Mouse (Mus musculus): ENCODE data around the gene Ttl. TPM values are rescaled to one million over a fixed set of nuclear protein-coding genes. Genes with fewer than 3 reads are reported as not detected.

Ttl gene
- 7.3 and 8.9 TPM in 2 replicates for polyA plus RNA-seq (2015; fragmentation: Nextera tagmentation; extraction: Ambion mirVana)

DNA sequence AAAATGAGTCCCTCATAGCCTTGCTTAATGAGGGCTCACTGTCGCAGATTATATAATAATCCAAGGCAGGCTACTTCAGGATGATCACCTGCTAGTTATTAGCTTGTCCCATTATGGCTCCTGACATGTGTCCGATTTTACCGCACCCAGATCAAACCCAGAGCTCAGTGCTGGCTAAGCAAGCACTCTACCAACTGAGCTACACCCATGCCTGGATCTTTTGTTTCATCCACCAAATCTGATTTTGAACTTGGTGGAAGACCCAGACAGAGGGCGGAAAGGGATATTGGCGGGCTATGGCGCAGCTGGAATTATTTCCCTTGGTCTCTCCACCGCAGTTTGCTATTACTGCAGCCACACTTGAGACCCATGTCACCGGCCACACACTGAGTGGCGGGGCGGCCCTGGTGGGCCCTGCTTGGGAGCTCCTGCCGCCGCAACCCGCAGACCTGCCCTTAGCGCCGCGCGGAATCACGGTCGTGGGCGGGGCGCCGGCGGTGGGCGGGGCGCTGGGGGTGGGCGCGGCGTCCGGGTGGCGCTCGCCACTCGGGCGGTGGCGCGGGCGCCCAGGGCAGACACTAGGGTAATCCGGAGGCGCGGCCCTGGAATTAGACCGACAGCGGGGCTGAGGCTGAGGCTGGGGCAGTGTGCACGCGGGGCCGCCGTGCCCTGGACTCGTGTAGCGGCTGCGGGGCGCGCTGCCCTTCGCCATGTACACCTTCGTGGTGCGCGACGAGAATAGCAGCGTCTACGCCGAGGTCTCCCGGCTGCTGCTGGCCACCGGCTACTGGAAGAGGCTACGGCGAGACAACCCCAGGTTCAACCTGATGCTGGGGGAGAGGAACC is at the start of gene Ttl:
Ttl (plus strand) TSS at position 506 of the 846 bp plus-strand sequence.

DNA sequence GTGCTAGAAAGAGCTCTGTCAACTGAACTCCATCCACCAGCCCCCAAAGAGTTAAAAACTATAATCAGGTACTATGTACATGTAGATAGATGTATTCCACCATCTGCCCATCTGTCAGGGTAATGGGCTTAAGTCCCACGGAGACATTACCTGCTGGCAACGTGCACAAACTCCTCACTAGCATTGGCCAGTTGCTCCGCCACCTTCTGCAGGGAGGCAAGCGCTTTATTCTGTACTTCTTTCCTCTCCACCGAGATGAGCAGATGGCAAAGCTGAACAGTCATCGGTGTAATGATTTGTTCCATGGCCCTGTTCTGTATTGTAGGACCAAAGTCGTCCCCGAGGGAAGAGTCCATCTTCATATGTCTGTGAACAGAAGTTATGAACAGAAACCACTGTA is 17.9 kb upstream of the Ttl start, which contains the start of gene Vinac1:
Vinac1 (minus strand) TSS at position 362 of the 400 bp plus-strand sequence.

GRCm38 (mm10) chr2:129100784-129101310 is 35.1 kb downstream of the Ttl start, which contains the start of gene Polr1b:
Gene Polr1b, plus strand, starts transcription at chr2:129100995.

GRCm38 (mm10) chr2:129129412-129129929 is 63.7 kb downstream of the Ttl start, which contains the start of gene Chchd5:
Gene Chchd5, plus strand, starts transcription at chr2:129129700.

Other genes starting within 250 kb of the Ttl start
- gene Tmem87b, start 247.8 kb upstream of the Ttl start, polyA plus RNA-seq (2015; fragmentation: Nextera tagmentation; extraction: Ambion mirVana), result 29.8 and 31.6 TPM in 2 replicates
- gene Fbln7, start 203.0 kb upstream of the Ttl start, polyA plus RNA-seq (2015; fragmentation: Nextera tagmentation; extraction: Ambion mirVana), result 1.3 and 1.4 TPM in 2 replicates
- gene Zc3h8, start 121.9 kb upstream of the Ttl start, polyA plus RNA-seq (2015; fragmentation: Nextera tagmentation; extraction: Ambion mirVana), result 2.8 and 3.2 TPM in 2 replicates
- gene Zc3h6, start 98.5 kb upstream of the Ttl start, polyA plus RNA-seq (2015; fragmentation: Nextera tagmentation; extraction: Ambion mirVana), result 2.2 and 2.7 TPM in 2 replicates
- gene Gm10762, start 98.2 kb upstream of the Ttl start, polyA plus RNA-seq (2015; fragmentation: Nextera tagmentation; extraction: Ambion mirVana), result 10.6 and 11.2 TPM in 2 replicates
- 0.12 and 0.16 TPM in 2 replicates for gene Vinac1, start 17.8 kb upstream of the Ttl start, polyA plus RNA-seq (2015; fragmentation: Nextera tagmentation; extraction: Ambion mirVana)
- 8.3 and 8.7 TPM in 2 replicates for gene Polr1b, start 35.1 kb downstream of the Ttl start, polyA plus RNA-seq (2015; fragmentation: Nextera tagmentation; extraction: Ambion mirVana)
- 16.5 and 17.6 TPM in 2 replicates for gene Chchd5, start 63.8 kb downstream of the Ttl start, polyA plus RNA-seq (2015; fragmentation: Nextera tagmentation; extraction: Ambion mirVana)
- 14.3 and 17.4 TPM in 2 replicates for gene Slc20a1, start 132.8 kb downstream of the Ttl start, polyA plus RNA-seq (2015; fragmentation: Nextera tagmentation; extraction: Ambion mirVana)
- 8.4 and 14.4 TPM in 2 replicates for gene Ckap2l, start 231.3 kb downstream of the Ttl start, polyA plus RNA-seq (2015; fragmentation: Nextera tagmentation; extraction: Ambion mirVana)
- 0.11 and 1.9 TPM in 2 replicates for gene Il1a, start 244.0 kb downstream of the Ttl start, polyA plus RNA-seq (2015; fragmentation: Nextera tagmentation; extraction: Ambion mirVana)

Data from urinary bladder, postnatal 0 days (tissue).